30 mouse cellular contexts compared by ENCODE assay signal in the genomic region with DNA sequence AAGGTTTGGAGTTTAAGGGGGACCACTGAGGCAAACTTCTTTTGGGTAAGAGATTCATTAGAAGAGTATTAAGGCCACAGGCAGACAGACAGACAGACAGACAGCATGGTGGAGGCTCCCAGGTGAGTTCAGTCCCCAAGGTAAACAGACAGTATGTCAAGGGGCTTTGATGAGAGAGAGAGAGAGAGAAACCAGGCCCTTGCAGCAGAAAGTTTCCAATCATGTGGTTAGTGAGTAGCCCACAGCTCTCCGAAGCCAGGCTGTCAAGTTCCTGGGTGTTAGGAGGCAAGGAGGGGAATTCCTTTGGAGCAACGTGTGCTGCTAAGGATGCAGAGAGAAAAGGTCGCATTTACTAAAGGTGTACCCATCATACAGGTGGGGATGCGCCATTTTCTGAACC.
"Had no signal": no experiment of that assay in that cellular context is flagged by ENCODE, and none has a peak within 500 bp of the region (broad histone marks: within the 10 kb centered on the region; RNA-seq: fewer than 3 reads in every experiment).

No protein-coding gene starts in this region.

- H3K4me1 ChIP-seq: limb, embryonic 10.5 days; limb, embryonic 12.5 days; limb, embryonic 13.5 days; midbrain, embryonic 10.5 days; midbrain, embryonic 12.5 days; midbrain, embryonic 13.5 days; midbrain, embryonic 15.5 days; neural tube, embryonic 12.5 days had no signal

- ATAC-seq: liver, embryonic 12.5 days; lung, postnatal 0 days; midbrain, embryonic 13.5 days; midbrain, embryonic 15.5 days; midbrain, embryonic 16.5 days had no signal

- H3K27ac ChIP-seq: left cerebral cortex, adult 2 months; limb, embryonic 10.5 days; limb, embryonic 12.5 days; limb, embryonic 13.5 days; limb, embryonic 15.5 days; liver, embryonic 12.5 days; liver, embryonic 13.5 days; liver, embryonic 14.5 days; liver, embryonic 15.5 days; lung, embryonic 15.5 days; macrophage; midbrain, embryonic 10.5 days; midbrain, embryonic 12.5 days; midbrain, embryonic 13.5 days; midbrain, embryonic 15.5 days; neural tube, embryonic 12.5 days had no signal

- H3K4me2 ChIP-seq: limb, embryonic 12.5 days; limb, embryonic 13.5 days; limb, embryonic 15.5 days; liver, embryonic 12.5 days; liver, embryonic 13.5 days; liver, embryonic 15.5 days; lung, embryonic 14.5 days; lung, embryonic 15.5 days; midbrain, embryonic 11.5 days; midbrain, embryonic 12.5 days; midbrain, embryonic 13.5 days; midbrain, embryonic 15.5 days; neural tube, embryonic 12.5 days had no signal

- H3K9me3 ChIP-seq: limb, embryonic 10.5 days; limb, embryonic 12.5 days; limb, embryonic 13.5 days; limb, embryonic 15.5 days; liver, embryonic 12.5 days; liver, embryonic 13.5 days; liver, embryonic 15.5 days; lung, embryonic 15.5 days; megakaryocyte, embryonic 14.5 days; midbrain, embryonic 10.5 days; midbrain, embryonic 12.5 days; midbrain, embryonic 13.5 days; midbrain, embryonic 15.5 days; neural tube, embryonic 12.5 days had no signal

- H3K27me3 ChIP-seq: limb, embryonic 13.5 days; lung, embryonic 15.5 days; midbrain, embryonic 13.5 days; midbrain, embryonic 15.5 days; neural tube, embryonic 12.5 days had no signal

- H3K36me3 ChIP-seq: limb, embryonic 10.5 days; limb, embryonic 12.5 days; limb, embryonic 13.5 days; limb, embryonic 15.5 days; liver, embryonic 12.5 days; liver, embryonic 13.5 days; liver, embryonic 15.5 days; lung, embryonic 15.5 days; midbrain, embryonic 10.5 days; midbrain, embryonic 12.5 days; midbrain, embryonic 13.5 days; midbrain, embryonic 15.5 days; neural tube, embryonic 12.5 days had no signal

- H3K4me3 ChIP-seq: left cerebral cortex, adult 2 months; limb, embryonic 10.5 days; limb, embryonic 12.5 days; limb, embryonic 13.5 days; limb, embryonic 15.5 days; liver, embryonic 12.5 days; liver, embryonic 13.5 days; liver, embryonic 15.5 days; lung, embryonic 15.5 days; megakaryocyte, embryonic 14.5 days; midbrain, embryonic 10.5 days; midbrain, embryonic 12.5 days; midbrain, embryonic 13.5 days; midbrain, embryonic 15.5 days; myocyte; neural tube, embryonic 12.5 days had no signal

- H3K9ac ChIP-seq: limb, embryonic 12.5 days; limb, embryonic 13.5 days; limb, embryonic 15.5 days; liver, embryonic 12.5 days; liver, embryonic 13.5 days; liver, embryonic 14.5 days; liver, embryonic 15.5 days; liver, postnatal 0 days; lung, embryonic 14.5 days; lung, embryonic 15.5 days; midbrain, embryonic 12.5 days; midbrain, embryonic 13.5 days; midbrain, embryonic 15.5 days; neural tube, embryonic 12.5 days had no signal

- DNase-seq: left cerebral cortex, postnatal 4 days; liver; liver, embryonic 13.5 days; liver, postnatal 0 days; lung, adult 2 months; lung, embryonic 14.5 days; lung, postnatal 10 days; lung, postnatal 14 days; lung, postnatal 4 days; midbrain, embryonic 14.5 days had no signal
